Mouse (Mus musculus) ovary, postnatal 36 days (tissue): ENCODE measurements around the gene Sbno1.

Source experiments
- DNase-seq: peaks from one replicate; pipeline ENCODE4 v3.0.0; 2022; ENCODE audit warnings: low spot score, mixed read lengths

The Sbno1 gene

DNA sequence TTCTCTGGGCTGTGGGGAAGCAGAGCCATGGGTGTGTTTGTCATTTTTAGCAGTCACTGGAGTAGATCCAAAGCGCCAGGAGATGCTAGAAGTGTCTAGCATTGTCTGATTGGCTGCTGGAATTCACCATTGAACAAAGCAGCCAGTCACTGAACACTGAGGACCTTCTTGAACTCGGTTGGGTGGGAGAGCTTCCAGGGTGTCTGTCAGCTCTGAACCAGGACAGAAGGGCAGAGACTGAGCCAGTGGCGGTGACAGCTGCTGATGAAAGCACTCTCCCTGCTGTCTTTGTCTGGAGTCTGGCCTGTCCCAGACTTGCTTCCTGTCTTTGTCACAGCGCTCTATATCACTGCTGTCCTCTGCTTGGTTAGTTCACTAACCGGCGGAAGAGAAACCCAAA lies 91.4 kb downstream of the Sbno1 start:
- DNase-seq, result no peak

DNA sequence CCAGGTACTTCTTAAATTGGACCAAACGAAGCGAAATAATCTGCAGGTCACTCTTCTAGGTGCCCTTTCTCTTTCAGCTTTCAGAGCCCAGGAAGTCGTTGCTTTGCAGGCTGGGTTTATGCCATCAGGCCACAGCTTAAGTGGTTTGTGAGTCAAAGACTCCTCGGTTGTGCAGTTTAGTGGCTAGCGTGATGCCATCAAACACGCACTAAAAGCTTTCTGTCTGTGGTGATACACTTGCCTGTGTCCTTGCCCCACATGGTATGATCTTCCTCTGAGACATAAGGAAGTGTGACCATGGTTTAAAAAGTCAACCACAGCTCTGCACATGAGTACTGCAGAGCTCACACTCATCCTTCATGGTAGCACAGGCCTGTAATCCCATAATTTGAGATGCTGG lies 95.7 kb downstream of the Sbno1 start:
- DNase-seq, result no peak

DNA sequence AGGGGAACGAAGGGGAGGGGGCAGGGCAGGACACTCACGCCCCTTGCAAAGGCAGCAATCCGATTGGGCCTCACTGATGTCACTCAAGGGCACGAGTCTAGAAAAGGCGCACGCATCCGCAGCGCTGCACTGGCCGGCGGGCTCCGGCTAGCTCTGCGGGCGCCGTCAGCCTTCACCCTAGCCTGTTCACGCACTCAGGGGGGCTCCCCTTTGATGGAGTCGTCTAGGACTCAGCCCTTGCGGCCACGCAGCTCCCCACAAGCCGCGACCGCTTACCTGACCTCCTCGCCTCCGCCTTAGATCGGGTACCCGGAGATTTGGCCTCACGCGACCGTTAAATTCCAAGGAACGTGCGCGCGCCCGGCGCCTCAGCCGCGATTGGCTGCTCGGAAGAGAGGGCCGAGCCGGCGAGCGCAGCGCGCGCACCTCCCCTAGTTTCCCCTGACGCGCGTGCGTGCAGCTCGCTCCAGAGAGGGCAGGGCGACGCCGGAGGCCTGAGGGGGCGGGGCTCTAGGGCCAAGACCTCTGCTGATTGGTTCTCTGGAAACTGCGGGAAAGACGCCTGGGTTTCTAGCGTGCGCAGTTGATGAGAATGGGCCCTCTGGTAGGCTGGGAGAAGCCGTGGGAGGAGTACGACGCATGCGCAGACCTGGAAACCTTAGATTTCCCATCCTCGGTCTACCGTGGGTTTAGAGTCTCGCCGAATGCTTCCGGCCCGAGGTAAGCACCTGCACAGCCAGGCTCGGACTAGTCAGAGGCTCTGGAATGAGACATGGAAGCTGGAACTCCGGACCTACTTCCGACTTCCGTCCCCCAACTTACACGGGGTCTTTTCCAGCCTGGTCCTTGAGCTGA lies 98.1 kb downstream of the Sbno1 start, which contains the start of the genes Mphosph9 and 2810006K23Rik:
Gene Mphosph9 (minus strand): TSS at position 463 of the 855 bp plus-strand sequence.
Gene 2810006K23Rik (plus strand): TSS at position 580 of the 855 bp plus-strand sequence.
- peak; percentile 99 for DNase-seq

DNA sequence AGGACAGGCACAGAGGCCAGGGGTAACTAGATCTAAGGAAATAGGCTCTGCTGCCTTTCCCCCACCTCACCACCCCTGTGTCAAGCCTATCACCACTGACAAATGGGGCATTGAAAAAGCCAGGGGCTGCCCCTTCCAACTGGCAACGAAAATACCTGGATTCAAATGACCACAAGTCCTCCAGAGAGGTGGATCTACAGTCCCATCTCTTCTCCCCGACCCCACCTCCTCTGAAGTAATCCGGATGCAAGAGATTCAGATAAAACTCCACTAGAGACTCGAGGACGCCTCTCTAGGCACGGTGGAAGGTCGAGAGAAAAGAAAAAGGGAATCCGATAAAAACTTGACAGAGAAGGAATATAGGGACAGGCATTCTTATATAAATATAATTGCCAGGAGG lies 99.0 kb downstream of the Sbno1 start:
- no peak for DNase-seq
